Mouse (Mus musculus): ENCODE measurements around the gene Gm5346.
"Not testable (repeated sequence)": the region's sequence is repeated elsewhere in the genome, so short reads cannot be mapped to it uniquely, and the experiment has no call there.

Gene Gm5346

GRCm38 (mm10) chr8:43627176-43627575 lies at the start of gene Gm5346:
Gm5346 (minus strand) TSS chr8:43627276.
- no peak for DNase-seq

GRCm38 (mm10) chr8:43616046-43616445 lies 11.0 kb downstream of the Gm5346 start:
- no peak for DNase-seq

GRCm38 (mm10) chr8:43603657-43604056 lies 23.4 kb downstream of the Gm5346 start:
- not testable (repeated sequence) for DNase-seq

GRCm38 (mm10) chr8:43603166-43603565 lies 23.9 kb downstream of the Gm5346 start:
- not testable (repeated sequence) for DNase-seq

GRCm38 (mm10) chr8:43576607-43577006 lies 50.5 kb downstream of the Gm5346 start, which contains the start of gene Adam26a:
Adam26a (minus strand) TSS chr8:43576707.
- not testable (repeated sequence) for DNase-seq
